Mouse (Mus musculus) brain, embryonic 18.5 days (tissue): ENCODE data around the gene Pym1.

Source experiments
- DNase-seq: peaks from one replicate; pipeline ENCODE4 v3.0.0-alpha.2; 2012; ENCODE audit warnings: low read depth, low spot score

Gene Pym1

GRCm38 (mm10) chr10:128804271-128805091, 56.8 kb downstream of the Pym1 start, which contains the start of gene Tmem198b:
Gene Tmem198b (minus strand): TSS chr10:128804370.
- DNase-seq = peak; percentile 80

- DNase-seq = peak; percentile 97
Measured at GRCm38 (mm10) chr10:128805092-128806000, 57.7 kb downstream of the Pym1 start.

- DNase-seq = no peak
Measured at GRCm38 (mm10) chr10:128806086-128806485, 58.4 kb downstream of the Pym1 start.

- DNase-seq = no peak
Measured at GRCm38 (mm10) chr10:128807018-128807417, 59.3 kb downstream of the Pym1 start.
